Mouse (Mus musculus): ENCODE results near the gene Faap20.

- TF ChIP-seq POLR2A (IDR thresholded peaks at IDR 0.05; ENCODE audit: extremely low read depth, insufficient read depth, low read length) (no peak), CTCF (IDR thresholded peaks at IDR 0.05; ENCODE audit: extremely low read depth, insufficient read depth, low read length) (no peak)
Measured at GRCm38 (mm10) chr4:155274451-155274850, 24.8 kb downstream of the Faap20 start.

Data from cortical plate, adult 2 months (tissue).